Mouse (Mus musculus): ENCODE data around the gene Nrg4. TPM values are rescaled to one million over a fixed set of nuclear protein-coding genes. Genes with fewer than 3 reads are reported as not detected.

The Nrg4 gene
- 0.19 TPM for polyA plus RNA-seq (2012; fragmentation: generic; extraction: Trizol)

DNA sequence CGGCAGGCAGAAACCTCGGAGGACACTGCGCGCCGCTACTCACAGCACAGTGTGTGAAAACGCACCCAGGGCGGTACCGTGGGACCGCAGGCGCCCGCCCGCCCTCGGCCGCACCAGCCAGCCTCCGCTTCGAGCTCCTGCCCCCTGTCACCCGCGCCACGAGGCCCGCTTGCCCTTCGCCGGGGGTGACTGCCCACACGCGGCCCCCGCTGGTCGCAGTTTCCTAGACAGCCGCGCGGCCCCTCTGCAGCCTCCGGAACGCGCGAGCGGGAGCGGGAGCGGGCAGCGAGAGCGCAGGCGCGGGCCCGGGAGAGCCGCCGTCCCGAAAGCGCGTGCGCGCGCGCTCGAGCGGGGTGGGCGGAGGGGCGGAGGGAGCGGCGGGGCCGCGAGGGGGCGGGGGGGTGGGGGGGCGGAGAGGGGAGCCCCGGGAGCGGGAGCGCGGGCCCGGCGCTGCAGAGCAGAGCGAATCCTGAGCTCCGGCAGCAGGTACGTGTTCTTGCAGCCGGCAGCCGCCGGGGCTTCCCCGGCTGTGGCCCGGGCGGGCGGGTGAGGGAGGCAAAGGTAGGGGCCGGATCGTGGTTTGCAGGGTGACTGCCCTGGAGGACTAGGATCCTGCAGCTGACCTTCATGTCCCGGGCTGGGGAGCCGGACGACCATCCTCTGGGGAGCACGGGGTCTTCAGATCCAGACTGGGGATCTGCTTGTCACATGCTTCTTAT, at the start of gene Nrg4, which contains the start of gene Tmem266:
Gene Nrg4 (minus strand): TSS at position 330 of the 719 bp plus-strand sequence.
Gene Tmem266 (plus strand): TSS at position 399 of the 719 bp plus-strand sequence.
- H3K36me3 ChIP-seq (ENCODE audit: control insufficient read depth, insufficient read depth), result no peaks in the 10 kb centered on the region
- peak within 1 kb of the TSS; percentile 42 for H3ac ChIP-seq (ENCODE audit: control insufficient read depth, insufficient read length)
- no peak within 1 kb of the TSS for H3K4me3 ChIP-seq
- TF ChIP-seq MAX (IDR thresholded peaks at IDR 0.05; ENCODE audit: low read depth) (no peak), REST (IDR thresholded peaks at IDR 0.05; ENCODE audit: insufficient read depth, insufficient read length) (no peak), MYOD1 (IDR thresholded peaks at IDR 0.05; ENCODE audit: control insufficient read depth in 1 of 3, insufficient read length in 2 of 3, low read depth in 2 of 3) (no peak), POLR2AphosphoS2 (IDR thresholded peaks at IDR 0.05; ENCODE audit: insufficient read length, low read depth) (no peak), MYOG (IDR thresholded peaks at IDR 0.05; ENCODE audit: control insufficient read depth in 1 of 3, insufficient read depth in 1 of 3, insufficient read length in 2 of 3, low read depth in 2 of 3) (no peak), CEBPB (IDR thresholded peaks at IDR 0.05; ENCODE audit: insufficient read depth, poor library complexity, severe bottlenecking) (no peak), E2F4 (IDR thresholded peaks at IDR 0.05; ENCODE audit: insufficient read depth) (no peak), POLR2A (IDR thresholded peaks at IDR 0.05; ENCODE audit: insufficient read length, low read depth) (no peak), TCF12 (IDR thresholded peaks at IDR 0.05; ENCODE audit: insufficient read depth, poor library complexity, severe bottlenecking) (no peak)
- H3K79me2 ChIP-seq (ENCODE audit: control insufficient read depth, insufficient read depth), result no peaks in the 10 kb centered on the region
- peak within 1 kb of the TSS; percentile 84 for H3K4me2 ChIP-seq (ENCODE audit: low read depth)
- H3K27me3 ChIP-seq (ENCODE audit: control insufficient read depth, insufficient read depth, insufficient read length), result peaks cover 44% of the 10 kb centered on the region

DNA sequence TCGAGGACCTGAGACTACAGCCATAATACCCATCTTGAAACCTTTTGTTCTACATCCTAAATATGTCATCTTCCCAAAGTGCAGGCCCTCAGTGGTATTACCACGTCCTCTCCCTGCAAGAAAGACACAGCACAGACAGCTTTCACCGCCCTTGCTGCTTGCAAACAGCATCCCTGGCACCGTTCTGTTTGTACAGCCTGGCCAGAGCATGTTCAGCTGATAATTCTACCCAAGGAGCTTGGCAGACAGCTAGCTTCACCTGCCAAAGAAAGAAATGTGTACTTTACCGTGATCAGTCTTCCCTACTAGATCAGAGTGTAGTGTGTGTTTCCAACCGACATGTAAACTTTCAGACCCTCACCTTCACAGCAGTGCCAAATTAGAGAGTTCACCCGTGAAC, 45.3 kb upstream of the Nrg4 start:
- TF ChIP-seq POLR2AphosphoS2 (IDR thresholded peaks at IDR 0.05; ENCODE audit: insufficient read length, low read depth) (no peak), E2F4 (IDR thresholded peaks at IDR 0.05; ENCODE audit: insufficient read depth) (no peak), TCF3 (IDR thresholded peaks at IDR 0.05; ENCODE audit: insufficient read length, low read depth) (no peak), MYOD1 (IDR thresholded peaks at IDR 0.05; ENCODE audit: control insufficient read depth in 1 of 3, insufficient read length in 2 of 3, low read depth in 2 of 3) (no peak), MAX (IDR thresholded peaks at IDR 0.05; ENCODE audit: low read depth) (no peak), REST (IDR thresholded peaks at IDR 0.05; ENCODE audit: insufficient read depth, insufficient read length) (no peak), POLR2A (IDR thresholded peaks at IDR 0.05; ENCODE audit: insufficient read length, low read depth) (no peak), SRF (IDR thresholded peaks at IDR 0.05; ENCODE audit: control insufficient read depth, insufficient read length, low read depth) (no peak), MYOG (IDR thresholded peaks at IDR 0.05; ENCODE audit: control insufficient read depth in 1 of 3, insufficient read depth in 1 of 3, insufficient read length in 2 of 3, low read depth in 2 of 3) (no peak), USF1 (IDR thresholded peaks at IDR 0.05; ENCODE audit: low read depth) (no peak), TCF12 (IDR thresholded peaks at IDR 0.05; ENCODE audit: insufficient read depth, poor library complexity, severe bottlenecking) (no peak), CEBPB (IDR thresholded peaks at IDR 0.05; ENCODE audit: insufficient read depth, poor library complexity, severe bottlenecking) (no peak)
- no peaks in the 10 kb centered on the region for H3K36me3 ChIP-seq (ENCODE audit: control insufficient read depth, insufficient read depth)
- H3K4me3 ChIP-seq, result no peak overlapping the region
- H3K79me2 ChIP-seq (ENCODE audit: control insufficient read depth, insufficient read depth), result no peaks in the 10 kb centered on the region
- no peak overlapping the region for H3K4me2 ChIP-seq (ENCODE audit: low read depth)
- H3K27me3 ChIP-seq (ENCODE audit: control insufficient read depth, insufficient read depth, insufficient read length), result peaks cover 5% of the 10 kb centered on the region
- H3ac ChIP-seq (ENCODE audit: control insufficient read depth, insufficient read length), result no peak overlapping the region

DNA sequence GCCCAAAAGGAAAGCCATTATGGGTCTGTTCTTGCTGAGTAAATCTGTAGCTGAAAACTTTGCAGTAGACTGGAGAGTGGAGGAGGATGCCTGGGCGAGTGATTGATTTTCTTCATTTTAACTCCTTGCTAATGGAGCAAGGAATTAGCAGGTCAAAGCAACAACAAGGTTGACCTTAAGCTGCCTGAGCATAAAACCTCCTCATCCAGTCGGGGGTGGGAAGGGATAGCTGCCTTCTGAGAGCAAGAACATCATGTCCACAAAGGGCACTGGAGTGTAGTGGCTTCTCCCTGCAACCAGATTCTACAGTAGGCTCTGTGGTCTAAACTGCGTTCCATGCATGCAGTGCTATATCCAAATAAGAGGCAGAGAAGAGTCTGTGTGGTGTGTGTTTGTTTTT, 41.4 kb upstream of the Nrg4 start:
- H3K27me3 ChIP-seq (ENCODE audit: control insufficient read depth, insufficient read depth, insufficient read length), result peaks cover 5% of the 10 kb centered on the region
- no peak overlapping the region for H3K4me2 ChIP-seq (ENCODE audit: low read depth)
- H3K4me3 ChIP-seq, result no peak overlapping the region
- H3ac ChIP-seq (ENCODE audit: control insufficient read depth, insufficient read length), result no peak overlapping the region
- H3K79me2 ChIP-seq (ENCODE audit: control insufficient read depth, insufficient read depth), result no peaks in the 10 kb centered on the region
- no peaks in the 10 kb centered on the region for H3K36me3 ChIP-seq (ENCODE audit: control insufficient read depth, insufficient read depth)
- TF ChIP-seq REST (IDR thresholded peaks at IDR 0.05; ENCODE audit: insufficient read depth, insufficient read length), result no peak
- no peak for TF ChIP-seq E2F4 (IDR thresholded peaks at IDR 0.05; ENCODE audit: insufficient read depth)
- no peak for TF ChIP-seq POLR2AphosphoS2 (IDR thresholded peaks at IDR 0.05; ENCODE audit: insufficient read length, low read depth)
- TF ChIP-seq MAX (IDR thresholded peaks at IDR 0.05; ENCODE audit: low read depth), result no peak
- no peak for TF ChIP-seq SRF (IDR thresholded peaks at IDR 0.05; ENCODE audit: control insufficient read depth, insufficient read length, low read depth)
- no peak for TF ChIP-seq MYOG (IDR thresholded peaks at IDR 0.05; ENCODE audit: control insufficient read depth in 1 of 3, insufficient read depth in 1 of 3, insufficient read length in 2 of 3, low read depth in 2 of 3)
- TF ChIP-seq USF1 (IDR thresholded peaks at IDR 0.05; ENCODE audit: low read depth), result no peak
- TF ChIP-seq POLR2A (IDR thresholded peaks at IDR 0.05; ENCODE audit: insufficient read length, low read depth), result no peak
- no peak for TF ChIP-seq TCF12 (IDR thresholded peaks at IDR 0.05; ENCODE audit: insufficient read depth, poor library complexity, severe bottlenecking)
- no peak for TF ChIP-seq MYOD1 (IDR thresholded peaks at IDR 0.05; ENCODE audit: control insufficient read depth in 1 of 3, insufficient read length in 2 of 3, low read depth in 2 of 3)
- TF ChIP-seq CEBPB (IDR thresholded peaks at IDR 0.05; ENCODE audit: insufficient read depth, poor library complexity, severe bottlenecking), result no peak
- TF ChIP-seq TCF3 (IDR thresholded peaks at IDR 0.05; ENCODE audit: insufficient read length, low read depth), result no peak

DNA sequence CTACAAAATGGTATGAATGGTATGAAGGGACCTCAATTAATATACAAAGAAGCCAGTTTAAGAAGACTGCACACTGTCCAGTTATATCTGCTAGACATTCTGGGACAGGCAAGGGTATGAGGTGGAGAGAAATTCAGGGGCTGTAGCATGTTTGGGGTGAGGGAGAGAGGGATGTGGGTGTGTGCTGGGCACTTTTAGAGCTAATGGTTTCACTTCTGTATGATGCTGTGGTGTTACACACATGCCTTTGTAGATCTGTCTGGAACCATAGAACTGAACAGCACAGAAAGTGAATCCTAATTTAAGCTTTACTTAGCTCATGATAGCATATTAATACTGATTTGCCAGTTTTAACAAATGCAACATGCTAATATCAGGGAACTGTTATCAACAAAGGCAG, 37.1 kb upstream of the Nrg4 start:
- H3K79me2 ChIP-seq (ENCODE audit: control insufficient read depth, insufficient read depth), result no peaks in the 10 kb centered on the region
- no peak overlapping the region for H3K4me3 ChIP-seq
- H3K4me2 ChIP-seq (ENCODE audit: low read depth), result no peak overlapping the region
- H3K27me3 ChIP-seq (ENCODE audit: control insufficient read depth, insufficient read depth, insufficient read length), result peaks cover 6% of the 10 kb centered on the region
- H3K36me3 ChIP-seq (ENCODE audit: control insufficient read depth, insufficient read depth), result no peaks in the 10 kb centered on the region
- no peak overlapping the region for H3ac ChIP-seq (ENCODE audit: control insufficient read depth, insufficient read length)
- TF ChIP-seq POLR2AphosphoS2 (IDR thresholded peaks at IDR 0.05; ENCODE audit: insufficient read length, low read depth) (no peak), POLR2A (IDR thresholded peaks at IDR 0.05; ENCODE audit: insufficient read length, low read depth) (no peak), CEBPB (IDR thresholded peaks at IDR 0.05; ENCODE audit: insufficient read depth, poor library complexity, severe bottlenecking) (no peak), MYOD1 (IDR thresholded peaks at IDR 0.05; ENCODE audit: control insufficient read depth in 1 of 3, insufficient read length in 2 of 3, low read depth in 2 of 3) (no peak), E2F4 (IDR thresholded peaks at IDR 0.05; ENCODE audit: insufficient read depth) (no peak), REST (IDR thresholded peaks at IDR 0.05; ENCODE audit: insufficient read depth, insufficient read length) (no peak)
